Mouse (Mus musculus) spleen, postnatal 36 days (tissue): ENCODE measurements around the gene Gpatch1.
"Not testable (repeated sequence)": the region's sequence is repeated elsewhere in the genome, so short reads cannot be mapped to it uniquely, and the experiment has no call there.

Experiments used
- DNase-seq, 2 experiments: peaks; one replicate each; pipeline ENCODE4 v3.0.0; 2022; ENCODE audit warnings: low spot score in 2 of 2, mixed read lengths in 1 of 2

The Gpatch1 gene

DNA sequence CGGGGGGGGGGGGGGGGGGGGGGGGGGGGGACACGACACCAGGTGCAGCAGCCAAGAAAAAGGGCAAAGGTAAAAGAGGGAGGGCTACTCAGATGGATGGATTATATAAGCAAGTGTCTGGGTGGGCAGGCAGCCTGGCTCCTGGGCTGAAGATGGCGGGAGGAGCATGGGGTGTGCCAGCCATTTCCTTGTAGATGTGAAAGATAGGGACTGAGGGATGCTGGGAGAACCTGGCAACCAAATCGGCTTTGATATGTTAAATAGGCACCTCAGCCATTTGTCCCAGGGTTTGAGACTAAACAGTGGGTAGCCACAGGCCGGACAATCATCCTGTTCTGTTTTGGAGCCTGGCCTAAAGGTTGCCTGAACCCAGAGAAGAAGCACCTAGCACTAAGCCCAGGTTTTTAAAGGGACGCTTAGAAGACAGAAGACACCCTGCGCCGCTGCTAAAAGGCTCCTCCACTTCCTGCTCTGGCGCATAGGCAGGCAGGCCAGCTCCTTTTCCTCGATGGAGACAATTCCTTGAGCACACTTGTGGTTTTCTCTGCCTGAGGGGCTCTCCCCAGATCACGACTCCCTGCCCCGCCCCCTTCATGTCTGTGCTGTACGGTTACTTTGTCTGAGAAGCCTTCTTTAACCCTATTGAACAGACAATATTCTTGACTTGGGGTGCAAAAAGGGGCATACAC lies 4.6 kb upstream of the Gpatch1 start:
- no peak for DNase-seq

DNA sequence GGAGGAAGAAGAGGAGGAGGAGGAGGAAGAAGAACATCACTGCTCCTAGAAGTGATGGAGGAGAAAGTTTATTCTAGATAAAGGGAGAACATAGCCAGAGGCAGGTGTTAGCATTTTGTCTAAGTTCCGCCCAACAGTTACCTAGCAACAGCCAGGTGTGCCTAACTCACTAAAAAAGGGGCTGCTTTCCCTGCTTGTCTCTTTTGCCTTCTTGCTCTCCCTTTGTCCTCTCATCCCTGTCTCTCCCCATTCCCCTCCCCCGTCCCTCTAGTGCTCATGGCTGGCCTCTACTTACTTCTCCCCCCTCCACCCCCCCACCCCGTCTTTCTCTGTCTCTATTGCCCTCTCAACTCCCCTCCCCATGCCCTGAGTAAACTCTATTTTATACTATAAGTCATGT lies 3.9 kb upstream of the Gpatch1 start:
- DNase-seq, result no peak

- DNase-seq, result no peak
Measured at GRCm38 (mm10) chr7:35319755-35320154, 1.5 kb upstream of the Gpatch1 start.

DNA sequence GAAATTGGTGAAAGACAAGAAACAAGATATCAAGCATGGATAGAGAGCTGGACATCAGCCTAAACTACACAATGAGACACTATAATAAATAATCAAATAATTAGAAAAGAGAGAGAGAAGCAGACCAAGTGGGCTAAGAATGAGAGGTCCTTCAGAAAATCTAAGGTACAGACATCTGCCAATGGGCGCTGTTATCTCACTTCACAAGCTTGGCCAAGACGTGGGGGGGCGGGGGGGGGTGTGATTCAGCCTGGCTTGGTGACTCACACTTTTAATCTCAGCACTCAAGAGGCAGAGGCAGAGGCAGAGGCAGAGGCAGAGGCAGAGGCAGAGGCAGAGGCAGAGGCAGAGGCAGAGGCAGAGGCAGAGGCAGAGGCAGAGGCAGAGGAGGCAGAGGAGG lies 981 bp upstream of the Gpatch1 start:
- DNase-seq, result not testable (repeated sequence)

DNA sequence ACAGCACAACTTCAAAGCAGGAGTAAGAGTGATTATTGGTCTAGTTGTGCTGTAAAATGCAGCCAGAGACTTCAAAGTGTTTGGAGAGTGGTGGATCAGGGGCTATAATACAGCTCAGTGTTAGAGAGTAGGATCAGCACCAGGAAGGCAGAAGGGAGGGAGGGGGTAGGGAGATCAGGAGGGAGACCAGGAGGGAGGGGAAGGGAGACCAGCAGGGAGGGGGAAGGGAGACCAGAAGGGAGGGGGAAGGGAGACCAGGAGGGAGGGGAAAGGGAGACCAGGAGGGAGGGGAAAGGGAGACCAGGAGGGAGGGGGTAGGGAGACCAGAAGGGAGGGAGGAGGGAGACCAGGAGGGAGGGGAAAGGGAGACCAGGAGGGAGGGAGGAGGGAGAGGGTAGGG lies 4.1 kb downstream of the Gpatch1 start:
- DNase-seq, result no peak

GRCm38 (mm10) chr7:35311214-35311613 lies 7.0 kb downstream of the Gpatch1 start:
- no peak for DNase-seq

- no peak for DNase-seq
Measured at GRCm38 (mm10) chr7:35300792-35301191, 17.4 kb downstream of the Gpatch1 start.

DNA sequence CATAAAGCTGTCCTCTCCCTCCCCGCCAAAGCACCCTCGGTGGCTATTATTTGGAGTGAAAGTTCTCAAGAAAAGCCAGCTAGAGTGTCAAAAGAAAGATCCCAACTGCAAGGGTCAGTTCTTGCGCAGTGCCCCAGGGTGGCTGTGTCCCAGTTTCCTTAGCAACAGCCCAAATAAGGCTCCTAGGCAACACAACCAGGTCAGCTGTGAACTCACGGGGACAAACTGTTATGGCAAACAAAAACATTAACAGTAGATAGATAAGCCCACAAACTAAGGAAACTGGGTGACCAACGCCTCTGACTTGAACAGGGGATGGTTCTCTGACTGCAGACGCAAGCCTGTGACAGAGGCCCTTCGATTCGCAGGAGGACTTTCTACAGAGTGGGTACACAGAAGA lies 18.6 kb downstream of the Gpatch1 start:
- DNase-seq, result no peak

DNA sequence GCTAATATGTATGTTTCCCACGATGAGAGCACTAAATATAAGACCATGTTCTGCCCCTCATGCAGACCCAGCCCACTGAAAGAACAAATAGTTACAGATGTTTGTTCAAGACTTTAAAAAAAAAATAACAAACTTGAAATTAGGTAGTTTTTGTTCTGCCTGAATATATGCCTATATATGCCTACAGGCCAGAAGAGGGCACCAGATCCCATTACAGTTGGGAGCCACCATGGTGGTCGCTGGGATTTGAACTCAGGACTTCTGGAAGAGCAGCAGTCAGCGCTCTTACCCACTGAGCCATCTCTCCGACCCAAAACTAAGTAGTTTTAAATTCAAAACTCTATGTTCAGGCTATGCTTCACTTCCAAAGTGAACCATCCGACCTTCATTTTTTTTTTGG lies 20.4 kb downstream of the Gpatch1 start:
- DNase-seq, result no peak

GRCm38 (mm10) chr7:35295631-35296030 lies 22.6 kb downstream of the Gpatch1 start:
- DNase-seq, result no peak

DNA sequence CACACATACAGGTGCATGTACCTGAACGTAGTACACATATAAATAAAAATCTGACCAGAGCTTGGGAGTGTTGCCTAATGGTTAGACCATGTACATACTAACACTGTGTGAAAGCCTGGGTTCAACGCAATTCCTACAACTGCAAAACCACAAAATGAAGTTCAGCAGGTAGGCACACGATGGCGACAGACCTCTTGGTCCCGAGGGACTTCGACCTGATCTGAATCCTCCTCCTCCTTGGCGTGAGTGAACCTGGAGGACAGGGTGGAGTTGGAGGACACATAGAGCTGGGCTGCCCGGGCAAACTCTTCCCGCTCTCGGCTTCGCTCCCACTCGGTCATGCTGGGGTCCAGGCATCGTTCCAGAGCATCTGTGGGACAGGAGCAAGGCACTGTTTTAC lies 24.8 kb downstream of the Gpatch1 start:
- no peak for DNase-seq

DNA sequence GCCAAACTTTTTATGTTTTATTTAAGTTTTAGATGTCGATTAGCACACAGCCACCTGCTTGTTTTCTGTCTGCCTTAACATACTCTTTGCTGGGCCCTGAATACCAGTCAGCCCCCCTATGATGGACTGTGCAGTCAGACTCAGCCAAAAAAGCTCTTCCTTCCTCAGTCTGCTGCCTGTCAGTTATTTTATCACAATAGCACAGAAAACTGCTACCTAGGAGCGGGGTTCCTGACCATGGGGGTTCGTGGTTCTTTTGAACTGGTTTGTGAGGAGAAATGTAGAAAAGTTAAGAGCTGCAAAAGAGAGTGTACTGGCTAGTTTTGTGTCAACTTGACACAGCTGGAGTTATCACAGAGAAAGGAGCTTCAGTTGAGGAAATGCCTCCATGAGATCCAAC lies 39.3 kb downstream of the Gpatch1 start:
- no peak for DNase-seq

GRCm38 (mm10) chr7:35277433-35277832 lies 40.8 kb downstream of the Gpatch1 start:
- no peak for DNase-seq

GRCm38 (mm10) chr7:35269443-35270024 lies 48.7 kb downstream of the Gpatch1 start:
- DNase-seq, result peak; percentile 16 to 28

DNA sequence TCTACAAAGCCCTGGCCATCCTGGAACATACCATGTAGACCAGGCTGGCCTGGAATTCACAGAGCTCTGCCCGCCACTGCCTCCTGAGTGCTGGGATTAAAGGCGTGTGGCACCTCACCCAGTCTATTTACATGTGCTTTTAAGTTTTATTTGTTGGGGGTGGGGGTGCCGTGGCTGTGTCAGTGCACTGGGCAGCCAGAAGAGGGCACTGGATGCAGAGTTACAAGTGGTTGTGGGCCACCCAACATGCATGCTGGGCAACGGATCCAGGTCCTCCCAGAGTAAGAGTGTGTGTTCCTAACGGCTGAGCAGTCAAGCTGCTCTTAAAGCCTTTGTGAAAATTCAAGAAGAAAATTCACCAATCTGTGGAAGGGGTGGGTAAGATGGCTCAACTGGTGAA lies 50.4 kb downstream of the Gpatch1 start:
- no peak for DNase-seq

DNA sequence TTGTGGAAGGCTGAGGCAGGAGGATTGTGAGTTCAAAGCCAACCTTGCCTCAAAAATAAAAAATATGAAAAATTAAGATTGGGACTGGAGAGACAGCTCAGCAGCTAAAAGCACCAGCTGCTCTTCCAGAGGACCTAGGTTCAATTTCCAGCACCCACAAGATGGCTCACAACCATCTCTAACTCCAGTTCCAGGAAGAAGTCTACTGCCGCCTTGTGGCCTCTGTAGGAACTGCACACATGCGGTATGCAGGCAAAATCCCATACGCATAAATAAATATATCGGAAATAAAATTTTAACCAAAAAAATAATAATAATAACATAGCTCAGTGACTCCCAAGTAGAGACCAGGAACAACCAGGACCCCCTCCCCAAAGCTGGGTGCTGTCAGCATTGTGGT lies 51.6 kb downstream of the Gpatch1 start:
- no peak for DNase-seq

DNA sequence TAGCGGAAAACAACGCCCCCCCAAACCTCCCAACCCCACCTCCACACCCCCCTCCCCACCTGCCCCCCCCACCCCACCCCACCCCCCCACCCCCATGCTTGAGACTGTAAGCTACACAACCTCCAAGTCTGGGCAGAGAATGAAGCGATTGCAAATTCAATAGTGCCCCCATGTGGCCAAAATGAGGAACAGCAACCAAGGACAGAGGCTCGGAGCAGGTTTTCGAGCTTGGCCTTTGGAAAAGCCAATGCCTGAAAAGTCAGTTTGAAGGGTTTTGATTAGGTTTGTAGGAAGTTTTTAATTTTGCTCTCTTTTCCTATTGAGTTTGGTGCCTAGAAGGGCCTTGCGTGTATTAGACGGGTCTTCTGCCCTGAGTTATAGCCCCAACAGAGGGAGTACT lies 53.5 kb downstream of the Gpatch1 start:
- peak in 1 of 2 experiments; percentile 36 for DNase-seq

DNA sequence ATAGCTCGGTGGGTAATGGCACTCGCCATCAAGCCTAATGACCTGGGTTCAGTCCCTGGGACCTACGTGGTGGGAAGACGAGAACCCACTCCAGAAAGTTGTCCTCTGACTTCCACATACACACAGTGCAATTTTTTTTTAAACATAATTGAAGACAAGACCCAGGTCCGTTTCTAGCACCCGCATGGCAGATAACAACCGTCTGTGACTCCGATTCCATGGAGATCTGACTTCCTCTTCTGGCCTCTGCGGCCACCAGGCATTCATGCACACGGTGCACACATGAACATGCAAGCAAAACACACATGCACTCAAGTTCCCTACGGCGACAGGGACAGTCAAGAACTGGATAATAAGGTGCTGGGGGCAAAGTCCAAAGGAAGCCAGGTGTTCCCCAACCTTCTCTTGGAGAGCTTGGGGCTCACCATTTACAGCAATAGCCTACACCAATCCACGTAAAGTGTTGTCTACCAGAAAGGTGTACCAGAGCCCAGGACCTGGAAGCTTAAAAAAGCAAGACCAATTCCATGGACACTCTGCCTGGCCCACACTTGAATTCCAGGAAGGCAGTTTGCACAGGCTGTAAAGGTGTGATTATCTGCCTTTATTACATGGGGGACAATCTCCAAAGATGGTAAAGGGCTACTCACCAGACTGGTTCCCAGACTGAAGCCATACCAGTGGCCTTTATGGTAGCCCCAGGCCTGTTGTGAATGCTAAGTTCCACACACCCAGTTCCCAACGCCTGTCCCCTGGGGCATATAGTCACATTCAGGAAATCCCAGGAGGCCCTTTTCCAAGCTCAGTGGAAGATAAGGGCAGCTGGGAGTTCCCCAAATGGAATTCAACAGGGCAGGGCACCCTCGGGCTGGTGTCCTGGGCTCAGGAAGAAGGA lies 54.4 kb downstream of the Gpatch1 start:
- DNase-seq, result no peak

DNA sequence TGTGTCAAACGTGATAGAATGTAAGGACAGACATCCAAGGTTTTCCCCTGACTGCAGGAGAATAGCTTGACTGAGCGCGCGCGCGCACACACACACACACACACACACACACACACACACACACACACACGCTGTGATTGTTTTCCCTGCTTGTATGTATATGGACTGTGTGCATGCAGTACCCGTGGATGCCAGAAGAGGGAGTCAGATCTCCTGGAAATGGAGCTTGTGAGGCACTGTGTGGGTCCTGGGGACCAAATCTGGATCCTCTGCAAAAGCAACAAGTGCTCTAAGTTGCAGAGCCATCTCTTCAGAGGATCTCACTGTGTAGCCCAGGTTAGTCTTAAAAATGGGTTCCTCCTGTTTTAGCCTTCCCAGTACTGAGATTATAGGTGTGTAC lies 58.9 kb downstream of the Gpatch1 start:
- DNase-seq, result no peak

- DNase-seq, result no peak
Measured at GRCm38 (mm10) chr7:35258294-35258693, 59.9 kb downstream of the Gpatch1 start.

DNA sequence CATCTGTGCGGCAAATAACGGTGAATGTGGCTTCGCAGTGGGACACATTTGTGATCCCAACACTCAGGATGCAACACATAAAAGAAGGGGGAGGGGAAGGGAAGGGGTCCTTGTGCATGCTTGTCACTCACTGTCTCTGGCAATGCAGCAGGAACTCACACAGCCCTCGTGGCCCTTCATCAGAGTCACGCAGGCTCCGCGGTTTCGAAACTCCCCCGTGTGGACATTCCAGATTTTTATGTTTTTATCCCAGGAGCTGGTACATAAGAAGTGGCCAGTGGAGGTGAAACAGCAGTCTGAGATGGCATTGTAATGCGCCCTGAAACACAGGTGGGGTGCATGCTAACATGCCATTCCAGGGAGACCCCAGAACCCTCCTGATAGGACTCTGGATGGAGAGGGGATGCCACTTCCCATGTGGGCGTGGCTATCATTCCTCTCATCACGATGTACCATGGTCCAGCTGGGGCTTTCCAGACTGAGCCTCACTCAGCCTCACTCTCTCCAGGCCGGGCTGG lies 66.1 kb downstream of the Gpatch1 start:
- DNase-seq, result no peak

DNA sequence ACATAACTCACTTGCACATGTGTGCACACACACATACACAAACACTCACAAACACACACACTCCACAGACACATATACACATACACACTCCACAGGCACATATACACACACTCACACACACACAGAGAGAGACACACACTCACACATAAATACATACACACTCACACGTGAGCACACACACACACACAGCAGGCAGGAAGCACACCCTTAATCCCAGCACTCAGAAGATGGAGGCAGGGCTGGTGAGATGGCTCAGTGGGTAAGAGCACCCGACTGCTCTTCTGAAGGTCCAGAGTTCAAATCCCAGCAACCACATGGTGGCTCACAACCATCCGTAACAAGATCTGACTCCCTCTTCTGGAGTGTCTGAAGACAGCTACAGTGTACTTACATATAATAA lies 80.3 kb downstream of the Gpatch1 start:
- not testable (repeated sequence) for DNase-seq

- DNase-seq, result peak; percentile 36
Measured at GRCm38 (mm10) chr7:35235308-35235707, 82.9 kb downstream of the Gpatch1 start.
